Mouse (Mus musculus) kidney, embryonic 14.5 days (tissue): ENCODE data around the gene Actl7b. TPM values are rescaled to one million over a fixed set of nuclear protein-coding genes. Genes with fewer than 3 reads are reported as not detected.

Experiments
- ATAC-seq: fragments of 200-750 bp; cut with Nextera tagmentation; 2 replicates; pipeline ENCODE4 v1.8.0; 2017; ENCODE audit warnings: moderate number of reproducible peaks, mild to moderate bottlenecking, moderate TSS enrichment, moderate library complexity; ENCODE audit not compliant: low FRiP score, low TSS enrichment
- H3K27ac ChIP-seq: fragments of 300-500 bp; sonication (generic); 2 replicates; pipeline ENCODE4 v1.5.1; 2014; ENCODE audit warnings: low read depth, mild to moderate bottlenecking, low read length, moderate library complexity, mixed read lengths
- H3K27me3 ChIP-seq: fragments of 300-500 bp; sonication (generic); 2 replicates; pipeline ENCODE4 v1.6.1; 2014; ENCODE audit warnings: mild to moderate bottlenecking, low read length; ENCODE audit not compliant: control insufficient read depth, insufficient read depth
- H3K36me3 ChIP-seq: fragments of 300-500 bp; sonication (generic); 2 replicates; pipeline ENCODE4 v1.6.1; 2014; ENCODE audit warnings: low read length, mixed read lengths; ENCODE audit not compliant: control insufficient read depth, insufficient read depth
- H3K4me1 ChIP-seq: fragments of 300-500 bp; sonication (generic); 2 replicates; pipeline ENCODE4 v1.6.1; 2014; ENCODE audit warnings: low read length, mixed read lengths; ENCODE audit not compliant: control insufficient read depth, insufficient read depth
- H3K4me2 ChIP-seq: fragments of 300-500 bp; sonication (generic); replicated peaks from 2 replicates; pipeline ENCODE4 v1.6.1; 2014; ENCODE audit warnings: low read depth, mild to moderate bottlenecking, low read length
- H3K4me3 ChIP-seq: fragments of 300-500 bp; sonication (generic); 2 replicates; pipeline ENCODE4 v1.5.1; 2014; ENCODE audit warnings: mild to moderate bottlenecking, low read length
- H3K9ac ChIP-seq: fragments of 300-500 bp; sonication (generic); 2 replicates; pipeline ENCODE4 v1.6.1; 2014; ENCODE audit warnings: low read depth, mild to moderate bottlenecking, low read length, moderate library complexity
- H3K9me3 ChIP-seq: fragments of 300-500 bp; sonication (generic); 2 replicates; pipeline ENCODE4 v1.6.1; 2016; ENCODE audit warnings: low read length; ENCODE audit not compliant: control insufficient read depth
- WGBS: fragments of 180-500 bp; shearing (Covaris S2); extraction: QIAGEN DNeasy Blood & Tissue Kit; methylation state at CpG from one replicate; pipeline ENCODE4 v1.1.7; 2014; 5-methylcytosine and 5-hydroxymethylcytosine counted together
- polyA plus RNA-seq: library from polyadenylated mRNA; unstranded; fragments of >200 nt; fragmentation: Nextera tagmentation; extraction: Ambion mirVana; gene quantifications from 2 replicates; pipeline ENCODE4 v1.2.1, GENCODE M21; 2014

Actl7b gene
- not detected in 2 replicates for polyA plus RNA-seq

- 95% methylated on average over 13 of the region's 13 CpGs for WGBS
- no peaks in the 10 kb centered on the region for H3K36me3 ChIP-seq
- no peak within 1 kb of the TSS for H3K27ac ChIP-seq
- no peak for ATAC-seq
- no peak within 1 kb of the TSS for H3K9ac ChIP-seq
- H3K27me3 ChIP-seq = no peaks in the 10 kb centered on the region
- no peak within 1 kb of the TSS for H3K4me3 ChIP-seq
- H3K4me1 ChIP-seq = no peaks in the 10 kb centered on the region
- H3K4me2 ChIP-seq = no peak within 1 kb of the TSS
- H3K9me3 ChIP-seq = no peaks in the 10 kb centered on the region
Measured at GRCm38 (mm10) chr4:56741041-56741493, at the start of gene Actl7b. Gene Actl7b (minus strand): TSS chr4:56741443.

- Histone ChIP-seq H3K9me3 (no peaks in the 10 kb centered on the region), H3K4me1 (no peaks in the 10 kb centered on the region), H3K4me2 (no peak overlapping the region), H3K4me3 (no peak overlapping the region), H3K9ac (no peak overlapping the region), H3K27ac (no peak overlapping the region), H3K27me3 (no peaks in the 10 kb centered on the region), H3K36me3 (peaks cover 88% of the 10 kb centered on the region)
- 68% methylated on average over 1 of the region's 1 CpGs for WGBS
- ATAC-seq = no peak
Measured at GRCm38 (mm10) chr4:56771065-56771464, 29.8 kb upstream of the Actl7b start.

- no peak overlapping the region for H3K4me2 ChIP-seq
- H3K9ac ChIP-seq = no peak overlapping the region
- H3K4me1 ChIP-seq = no peaks in the 10 kb centered on the region
- no peak for ATAC-seq
- WGBS = 93% methylated on average over 7 of the region's 7 CpGs
- H3K27ac ChIP-seq = no peak overlapping the region
- H3K36me3 ChIP-seq = peaks cover 93% of the 10 kb centered on the region
- H3K9me3 ChIP-seq = no peaks in the 10 kb centered on the region
- no peak overlapping the region for H3K4me3 ChIP-seq
- H3K27me3 ChIP-seq = no peaks in the 10 kb centered on the region
Measured at GRCm38 (mm10) chr4:56768913-56769312, 27.7 kb upstream of the Actl7b start.

- Histone ChIP-seq H3K4me1 (no peaks in the 10 kb centered on the region), H3K36me3 (peaks cover 85% of the 10 kb centered on the region), H3K27ac (no peak overlapping the region), H3K4me2 (no peak overlapping the region), H3K9ac (no peak overlapping the region), H3K9me3 (no peaks in the 10 kb centered on the region), H3K4me3 (no peak overlapping the region), H3K27me3 (no peaks in the 10 kb centered on the region)
- ATAC-seq = no peak
- 82% methylated on average over 5 of the region's 5 CpGs for WGBS
Measured at GRCm38 (mm10) chr4:56767861-56768284, 26.6 kb upstream of the Actl7b start.

- H3K27ac ChIP-seq = no peak overlapping the region
- H3K36me3 ChIP-seq = peaks cover 92% of the 10 kb centered on the region
- no peaks in the 10 kb centered on the region for H3K9me3 ChIP-seq
- H3K4me1 ChIP-seq = no peaks in the 10 kb centered on the region
- H3K4me2 ChIP-seq = no peak overlapping the region
- ATAC-seq = no peak
- no peak overlapping the region for H3K4me3 ChIP-seq
- no peak overlapping the region for H3K9ac ChIP-seq
- 100% methylated on average over 1 of the region's 1 CpGs for WGBS
- H3K27me3 ChIP-seq = no peaks in the 10 kb centered on the region
Measured at GRCm38 (mm10) chr4:56757693-56758092, 16.4 kb upstream of the Actl7b start.

- WGBS = 93% methylated on average over 10 of the region's 10 CpGs
- H3K9ac ChIP-seq = no peak overlapping the region
- H3K27ac ChIP-seq = no peak overlapping the region
- no peaks in the 10 kb centered on the region for H3K27me3 ChIP-seq
- ATAC-seq = no peak
- H3K4me3 ChIP-seq = no peak overlapping the region
- H3K36me3 ChIP-seq = peaks cover 91% of the 10 kb centered on the region
- no peaks in the 10 kb centered on the region for H3K4me1 ChIP-seq
- H3K4me2 ChIP-seq = no peak overlapping the region
- H3K9me3 ChIP-seq = no peaks in the 10 kb centered on the region
Measured at GRCm38 (mm10) chr4:56756966-56757600, 15.8 kb upstream of the Actl7b start.

GRCm38 (mm10) chr4:56756021-56756420 lies 14.8 kb upstream of the Actl7b start:
- 93% methylated on average over 5 of the region's 5 CpGs for WGBS
- H3K4me1 ChIP-seq = no peaks in the 10 kb centered on the region
- no peak for ATAC-seq
- no peak overlapping the region for H3K27ac ChIP-seq
- no peak overlapping the region for H3K4me3 ChIP-seq
- no peak overlapping the region for H3K9ac ChIP-seq
- H3K4me2 ChIP-seq = no peak overlapping the region
- H3K9me3 ChIP-seq = no peaks in the 10 kb centered on the region
- H3K27me3 ChIP-seq = no peaks in the 10 kb centered on the region
- peaks cover 91% of the 10 kb centered on the region for H3K36me3 ChIP-seq

- WGBS = 96% methylated on average over 9 of the region's 9 CpGs
- no peak overlapping the region for H3K4me3 ChIP-seq
- no peak overlapping the region for H3K9ac ChIP-seq
- ATAC-seq = no peak
- H3K4me1 ChIP-seq = no peaks in the 10 kb centered on the region
- H3K9me3 ChIP-seq = no peaks in the 10 kb centered on the region
- H3K27me3 ChIP-seq = no peaks in the 10 kb centered on the region
- H3K36me3 ChIP-seq = peaks cover 37% of the 10 kb centered on the region
- H3K27ac ChIP-seq = no peak overlapping the region
- no peak overlapping the region for H3K4me2 ChIP-seq
Measured at GRCm38 (mm10) chr4:56747456-56747855, 6.2 kb upstream of the Actl7b start.

- Histone ChIP-seq H3K4me2 (no peak overlapping the region), H3K36me3 (peaks cover 29% of the 10 kb centered on the region), H3K27ac (no peak overlapping the region), H3K4me3 (no peak overlapping the region), H3K9me3 (no peaks in the 10 kb centered on the region), H3K4me1 (no peaks in the 10 kb centered on the region), H3K27me3 (no peaks in the 10 kb centered on the region), H3K9ac (no peak overlapping the region)
- 83% methylated on average over 2 of the region's 2 CpGs for WGBS
- no peak for ATAC-seq
Measured at GRCm38 (mm10) chr4:56746345-56746744, 5.1 kb upstream of the Actl7b start.
